Mouse (Mus musculus) yolk sac, embryonic 10.5 days (tissue): Measurements from ENCODE around the gene Gm3173.
"Not testable (repeated sequence)": the region's sequence is repeated elsewhere in the genome, so short reads cannot be mapped to it uniquely, and the experiment has no call there.

Experiments
- DNase-seq: peaks from one replicate; pipeline ENCODE4 v3.0.0-alpha.2; 2017; ENCODE audit warnings: low spot score

Gene Gm3173

DNA sequence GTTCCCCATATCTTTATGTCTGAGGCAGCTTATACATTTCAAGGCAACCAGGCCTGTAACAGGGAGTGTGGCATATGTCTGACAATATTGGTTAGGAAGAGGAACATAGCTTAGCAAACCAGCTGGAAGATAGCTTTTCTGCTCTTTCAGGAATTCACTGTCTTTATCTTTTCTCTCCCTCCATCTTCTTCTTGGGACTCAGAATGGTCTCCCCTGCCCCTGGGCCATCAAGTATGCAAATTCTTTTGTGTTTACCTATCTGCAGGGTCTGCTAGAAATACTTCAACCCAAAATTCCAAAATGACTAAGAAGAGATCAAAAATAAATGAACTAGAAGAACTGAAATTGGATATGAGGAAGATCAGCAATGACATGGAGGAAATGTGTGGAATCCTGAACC lies at the start of gene Gm3173:
TSS of gene Gm3173 (plus strand) at position 301 of the 400 bp plus-strand sequence.
- DNase-seq: not testable (repeated sequence)

DNA sequence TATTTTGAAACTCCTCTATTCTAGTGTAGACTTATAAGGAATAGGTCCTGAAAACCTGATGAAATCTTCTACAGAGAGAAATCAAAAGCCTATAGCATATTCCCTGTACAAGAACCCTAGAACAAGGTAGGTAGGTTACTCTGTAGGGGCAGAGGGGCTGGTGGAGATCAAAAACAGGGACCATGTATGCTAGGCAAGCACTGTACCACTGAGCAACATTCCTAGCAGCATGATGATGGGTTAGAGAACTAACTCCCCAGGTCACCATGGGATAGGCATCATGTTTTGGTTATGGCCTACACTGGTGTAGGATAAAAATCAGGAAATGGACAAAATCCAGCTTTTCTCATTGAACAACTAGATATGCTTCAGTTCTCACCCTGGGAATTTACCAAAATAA lies 45.2 kb upstream of the Gm3173 start:
- DNase-seq: not testable (repeated sequence)

DNA sequence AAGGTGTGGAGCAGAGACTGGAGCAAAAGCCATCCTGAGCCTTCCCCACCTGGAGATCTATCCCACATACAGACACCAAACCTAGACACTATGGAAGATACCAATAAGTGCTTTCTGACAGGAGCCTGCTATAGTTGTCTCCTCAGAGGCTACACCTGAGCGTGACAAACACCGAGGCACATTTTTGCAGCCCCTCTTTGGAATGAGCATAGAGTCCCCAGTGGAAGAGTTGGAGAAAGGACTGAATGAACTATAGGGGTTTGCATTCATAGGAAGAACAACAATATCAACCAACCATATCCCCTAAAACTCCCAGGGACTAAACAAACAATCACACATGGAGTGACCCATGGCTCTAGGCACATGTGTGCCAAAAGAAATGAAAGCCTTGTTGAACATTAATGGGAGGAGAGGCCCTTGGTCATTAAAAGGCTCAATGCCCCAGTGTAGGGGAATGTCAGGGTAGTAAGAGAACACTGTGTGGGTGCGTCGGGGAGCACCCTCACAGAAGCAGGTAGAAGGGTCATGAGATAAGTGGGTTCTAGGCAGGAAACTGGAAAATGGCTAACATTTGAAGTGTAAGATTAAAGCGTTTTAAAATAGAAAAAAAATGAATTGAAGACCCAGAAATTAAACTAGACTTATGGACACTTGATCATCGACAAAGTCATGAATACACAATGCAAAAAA lies 37.8 kb upstream of the Gm3173 start:
- not testable (repeated sequence) for DNase-seq

DNA sequence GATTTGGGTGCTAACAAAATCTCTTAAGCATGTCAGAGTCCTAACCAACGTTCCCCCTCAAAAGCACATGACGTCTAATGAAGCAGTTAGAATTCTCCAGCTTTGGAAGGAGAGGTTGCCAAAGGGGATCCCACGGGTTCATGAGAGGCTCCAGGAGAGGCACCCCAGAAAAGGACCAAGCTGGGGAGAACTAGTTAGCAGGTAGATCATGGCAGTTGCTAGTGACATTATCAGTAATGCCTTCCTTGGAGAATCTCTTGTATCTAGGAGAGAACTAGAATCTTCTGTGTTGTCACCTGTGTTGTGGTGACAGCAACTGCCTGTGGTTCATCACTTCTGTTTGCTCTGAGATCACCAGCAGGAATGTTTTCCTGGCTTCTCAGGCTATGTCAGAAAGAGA lies 33.6 kb upstream of the Gm3173 start, which contains the start of gene Gm3159:
TSS of gene Gm3159 (plus strand) at position 301 of the 400 bp plus-strand sequence.
- not testable (repeated sequence) for DNase-seq

DNA sequence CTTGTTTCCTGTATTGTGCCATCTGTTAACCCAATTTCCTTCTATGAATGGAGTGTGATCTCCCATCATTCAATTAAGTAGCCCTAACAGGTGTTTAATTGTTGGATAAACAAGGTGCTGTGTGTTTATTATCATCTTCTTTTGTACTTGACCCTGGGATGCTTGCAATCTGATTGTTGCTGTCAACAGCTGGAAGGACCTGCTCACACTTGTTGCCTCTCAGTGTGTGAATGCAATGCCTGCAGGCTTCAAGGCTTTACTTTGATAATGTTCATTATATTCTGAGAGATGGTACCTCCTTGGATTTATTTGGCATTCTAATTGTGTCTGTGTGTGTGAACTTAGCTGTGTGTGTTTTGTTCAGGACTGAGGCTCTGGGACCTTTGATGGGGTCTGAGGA lies 32.2 kb upstream of the Gm3173 start:
- DNase-seq: not testable (repeated sequence)

DNA sequence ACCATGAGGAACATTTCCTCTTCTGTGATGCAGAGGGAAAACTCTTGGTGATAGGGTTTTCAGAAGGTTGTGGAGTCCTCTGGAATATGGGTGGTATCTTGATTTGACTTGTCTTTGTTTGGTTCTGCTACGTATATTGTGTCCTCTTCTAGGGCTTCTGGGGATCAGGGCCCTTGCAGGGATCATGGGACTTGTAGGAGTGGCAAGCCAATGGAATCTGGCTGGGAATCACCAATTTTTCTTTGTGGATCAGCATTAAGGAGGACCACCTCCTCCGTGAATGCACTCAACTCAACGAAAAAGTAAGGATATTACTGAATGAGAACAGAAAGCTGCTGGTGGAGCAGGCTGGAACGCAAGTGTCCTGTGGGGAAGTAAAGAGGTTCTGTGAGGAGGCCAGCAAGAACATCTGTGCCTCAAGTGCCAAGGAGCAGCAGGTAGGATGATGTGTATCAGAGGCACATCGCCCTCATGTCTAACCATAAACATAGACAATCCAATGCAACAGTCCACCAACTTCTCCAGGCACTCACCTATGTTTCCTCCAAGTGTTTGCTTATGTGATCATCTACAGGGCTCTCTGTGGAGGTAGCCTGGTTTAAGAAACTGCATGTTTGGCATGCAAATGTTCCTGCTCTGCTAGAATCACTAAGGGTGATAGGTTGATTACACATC lies 30.5 kb upstream of the Gm3173 start:
- DNase-seq: not testable (repeated sequence)

DNA sequence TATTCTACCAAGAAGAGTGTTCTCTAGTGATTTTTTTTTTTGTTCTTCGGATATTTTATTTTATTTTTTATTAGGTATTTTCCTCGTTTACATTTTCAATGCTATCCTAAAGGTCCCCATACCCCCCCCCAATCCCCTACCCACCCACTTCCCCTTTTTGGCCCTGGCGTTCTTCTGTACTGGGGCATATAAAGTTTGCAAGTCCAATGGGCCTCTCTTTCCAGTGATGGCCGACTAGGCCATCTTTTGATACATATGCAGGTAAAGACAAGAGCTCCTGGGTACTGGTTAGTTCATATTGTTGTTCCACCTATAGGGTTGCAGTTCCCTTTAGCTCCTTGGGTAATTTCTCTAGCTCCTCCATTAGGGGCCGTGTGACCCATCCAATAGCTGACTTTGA lies 29.5 kb upstream of the Gm3173 start:
- not testable (repeated sequence) for DNase-seq

DNA sequence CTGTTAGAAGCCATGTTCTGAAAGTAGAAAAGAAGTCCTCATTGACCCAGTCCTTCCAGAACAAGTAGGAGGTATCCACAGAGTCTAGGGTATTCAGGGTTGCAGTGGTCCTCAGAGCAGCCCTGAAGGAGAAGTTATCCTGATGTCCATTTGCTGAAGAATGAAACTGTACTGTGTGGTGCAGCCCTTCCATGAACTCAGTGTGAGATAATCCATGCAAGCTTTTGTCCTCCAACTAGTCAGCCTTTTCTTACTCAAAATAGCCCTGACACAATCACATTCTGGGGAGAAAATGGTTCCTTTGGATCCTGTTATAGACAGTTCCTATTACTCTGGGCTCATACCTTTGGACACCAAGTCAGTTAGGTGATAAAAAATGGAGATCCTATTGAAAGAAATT lies 27.0 kb upstream of the Gm3173 start:
- DNase-seq: not testable (repeated sequence)

DNA sequence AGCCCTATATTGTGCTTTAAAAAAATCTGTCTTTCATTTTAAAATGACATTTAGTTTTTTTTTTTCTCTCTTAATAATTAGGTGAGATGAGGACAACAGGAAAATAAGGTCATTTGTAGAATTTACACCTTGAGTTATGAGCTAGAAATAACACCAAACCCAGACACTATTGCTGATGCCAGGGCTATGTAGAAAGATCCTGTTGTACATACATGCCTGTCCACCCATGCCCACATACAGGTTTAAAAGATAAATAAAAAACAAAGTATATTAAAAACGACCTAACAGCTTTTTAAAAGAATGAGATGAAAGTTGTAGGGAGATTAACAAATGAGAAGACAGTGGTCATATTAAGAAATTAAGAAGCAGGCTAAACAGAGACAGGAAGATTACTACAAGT lies 20.9 kb upstream of the Gm3173 start:
- DNase-seq: not testable (repeated sequence)

DNA sequence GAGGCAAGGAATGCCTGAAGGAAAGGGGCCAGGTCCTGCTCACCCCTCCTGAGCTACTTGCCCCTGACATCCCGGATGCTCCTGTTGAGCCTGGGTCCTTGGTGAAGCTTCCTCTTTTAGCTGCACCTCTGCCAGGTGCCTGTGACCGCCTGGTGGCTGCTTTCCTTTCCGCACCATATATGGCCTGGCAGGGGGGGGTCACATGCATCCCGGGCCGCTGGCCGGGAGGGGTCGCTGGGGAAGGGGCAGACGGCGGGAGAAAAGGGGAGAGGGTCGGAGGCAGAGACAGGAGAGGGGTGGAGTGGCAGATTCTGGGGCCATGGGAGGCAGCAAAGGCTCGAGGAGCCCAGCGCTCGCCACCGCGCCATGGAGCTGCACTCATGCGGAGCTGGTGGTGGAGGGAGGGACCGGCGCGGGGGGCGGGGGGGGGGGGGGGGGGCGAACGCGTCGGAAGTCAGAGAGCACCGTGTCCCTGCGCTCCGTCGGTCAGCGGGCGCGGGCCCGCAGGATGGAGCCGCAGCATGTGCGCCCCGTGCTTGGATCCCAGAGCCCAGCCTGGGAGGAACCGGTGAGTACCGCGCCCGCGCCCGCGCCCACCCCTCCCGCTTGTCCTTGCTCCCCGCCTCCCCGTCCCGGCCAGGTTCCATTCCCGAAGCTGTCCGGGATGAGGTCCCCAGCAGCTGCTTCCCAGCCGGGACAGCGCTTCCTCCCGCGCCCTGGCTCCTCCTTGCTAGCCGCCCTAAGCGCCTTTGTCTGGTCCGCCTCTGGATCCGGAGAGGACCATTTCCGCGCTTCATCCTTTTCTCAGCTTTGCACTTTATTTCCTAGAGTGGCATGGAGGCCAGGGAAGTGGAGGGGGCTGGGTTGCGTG lies 15.6 kb upstream of the Gm3173 start, which contains the start of gene Gm3164:
TSS of gene Gm3164 (plus strand) at position 484 of the 871 bp plus-strand sequence.
- peak; percentile 4 for DNase-seq

DNA sequence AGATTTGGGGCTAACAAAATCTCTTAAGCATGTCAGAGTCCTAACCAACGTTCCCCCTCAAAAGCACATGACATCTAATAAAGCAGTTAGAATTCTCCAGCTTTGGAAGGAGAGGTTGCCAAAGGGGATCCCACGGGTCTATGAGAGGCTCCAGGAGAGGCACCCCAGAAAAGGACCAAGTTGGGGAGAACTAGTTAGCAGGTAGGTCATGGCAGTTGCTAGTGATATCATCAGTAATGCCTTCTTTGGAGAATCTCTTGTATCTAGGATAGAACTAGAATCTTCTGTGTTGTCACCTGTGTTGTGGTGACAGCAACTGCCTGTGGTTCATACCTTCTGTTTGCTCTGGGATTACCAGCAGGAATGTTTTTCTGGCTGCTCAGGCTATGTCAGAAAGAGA lies 50.7 kb downstream of the Gm3173 start, which contains the start of gene Gm3182:
TSS of gene Gm3182 (plus strand) at position 301 of the 400 bp plus-strand sequence.
- not testable (repeated sequence) for DNase-seq

DNA sequence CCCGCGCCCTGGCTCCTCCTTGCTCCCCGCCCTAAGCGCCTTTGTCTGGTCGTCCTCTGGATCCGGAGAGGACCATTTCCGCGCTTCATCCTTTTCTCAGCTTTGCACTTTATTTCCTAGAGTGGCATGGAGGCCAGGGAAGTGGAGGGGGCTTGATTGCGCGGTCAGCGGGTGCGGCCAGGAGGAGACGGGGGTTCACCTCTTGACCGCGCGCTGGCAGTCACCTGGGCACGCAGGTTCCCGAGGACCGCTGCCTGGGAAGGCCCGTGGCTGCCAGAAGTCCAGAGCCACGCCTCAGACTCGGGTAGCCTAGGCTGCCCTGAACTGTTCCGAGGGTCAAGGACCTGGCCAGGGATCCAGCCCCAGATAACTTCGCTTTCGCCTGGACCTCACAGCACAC lies 68.6 kb downstream of the Gm3173 start:
- DNase-seq: peak; percentile 0

DNA sequence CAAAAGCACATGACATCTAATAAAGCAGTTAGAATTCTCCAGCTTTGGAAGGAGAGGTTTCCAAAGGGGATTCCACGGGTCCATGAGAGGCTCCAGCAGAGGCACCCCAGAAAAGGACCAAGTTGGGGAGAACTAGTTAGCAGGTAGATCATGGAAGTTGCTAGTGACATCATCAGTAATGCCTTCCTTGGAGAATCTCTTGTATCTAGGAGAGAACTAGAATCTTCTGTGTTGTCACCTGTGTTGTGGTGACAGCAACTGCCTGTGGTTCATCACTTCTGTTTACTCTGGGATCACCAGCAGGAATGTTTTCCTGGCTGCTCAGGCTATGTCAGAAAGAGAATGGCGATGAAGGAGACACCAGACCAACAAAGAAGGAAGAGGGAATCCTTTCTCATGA lies 124.3 kb downstream of the Gm3173 start, which contains the start of gene Gm3047:
TSS of gene Gm3047 (plus strand) at position 301 of the 400 bp plus-strand sequence.
- DNase-seq: not testable (repeated sequence)
